Mouse (Mus musculus) heart, postnatal 0 days (tissue): ENCODE results near the gene Acad12.

Experiments
- CTCF ChIP-seq: IDR thresholded peaks from 2 replicates; pipeline ENCODE4 v1.5.1; 2016; ENCODE audit warnings: antibody characterized with exemption, control low read depth, low read depth
- EP300 ChIP-seq: IDR thresholded peaks from 2 replicates; pipeline ENCODE4 v1.6.1; 2016; ENCODE audit warnings: antibody characterized with exemption, low read depth

DNA sequence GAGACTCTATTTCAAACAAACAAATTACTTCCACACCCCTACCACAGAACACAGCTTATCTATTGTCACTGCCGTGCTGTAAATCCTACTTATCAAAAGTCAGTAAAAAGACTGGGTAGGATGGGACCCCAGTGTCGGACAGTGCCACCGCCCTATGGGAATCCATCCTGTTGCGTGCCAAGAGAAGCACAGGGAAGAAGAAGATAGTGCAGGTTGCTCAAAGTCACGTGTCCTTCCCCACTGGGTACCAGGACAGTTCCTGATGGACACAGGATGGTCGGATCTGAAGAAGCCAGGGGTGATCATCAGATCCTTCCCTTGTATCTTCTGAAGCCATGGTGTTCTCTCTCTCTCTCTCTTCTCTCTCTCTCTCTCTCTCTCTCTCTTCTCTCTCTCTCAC, 23.0 kb downstream of the Acad12 start:
- no peak for TF ChIP-seq CTCF
- no peak for TF ChIP-seq EP300
